Mouse (Mus musculus): ENCODE data around the gene Mbd3. TPM values are rescaled to one million over a fixed set of nuclear protein-coding genes. Genes with fewer than 3 reads are reported as not detected.
"Not testable (repeated sequence)": the region's sequence is repeated elsewhere in the genome, so short reads cannot be mapped to it uniquely, and the experiment has no call there.

Mbd3 gene
- total RNA-seq, 1 experiment from 2014 or later = 89.6 TPM

- ATAC-seq (replicated peaks in 1 of 2; ENCODE audit: insufficient read depth in 1 of 2, low FRiP score in 2 of 2, low TSS enrichment in 1 of 2, low read depth in 1 of 2, poor library complexity in 2 of 2, severe bottlenecking in 2 of 2) = peak in 1 of 2 experiments; percentile 29; a peak in 1 of 4 replicates
Measured at GRCm38 (mm10) chr10:80357994-80358639, 41.2 kb downstream of the Mbd3 start.

GRCm38 (mm10) chr10:80357336-80357735, 42.0 kb downstream of the Mbd3 start:
- ATAC-seq (replicated peaks in 1 of 2; ENCODE audit: insufficient read depth in 1 of 2, low FRiP score in 2 of 2, low TSS enrichment in 1 of 2, low read depth in 1 of 2, poor library complexity in 2 of 2, severe bottlenecking in 2 of 2) = no peak

DNA sequence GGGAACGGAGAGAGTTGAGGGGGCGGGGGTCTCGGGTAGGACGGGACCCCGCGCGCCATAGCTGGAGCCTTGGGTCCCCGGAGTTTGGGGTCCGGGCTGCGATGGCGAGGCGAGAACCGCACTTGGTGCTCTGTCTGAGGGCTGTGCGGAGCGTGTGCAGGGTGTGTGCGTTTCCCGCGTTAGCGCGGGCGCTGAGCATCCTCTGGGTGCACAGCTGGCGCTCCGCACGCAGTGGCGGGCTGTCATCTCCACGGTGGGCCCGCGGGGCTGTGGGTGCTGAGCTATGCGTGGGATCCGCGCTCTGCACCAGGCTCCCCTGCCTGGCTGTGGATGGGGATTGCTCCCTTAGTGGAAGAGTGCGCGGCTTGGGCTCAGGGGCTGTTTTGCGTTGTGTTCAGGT, 42.6 kb downstream of the Mbd3 start:
- ATAC-seq (replicated peaks in 1 of 2; ENCODE audit: insufficient read depth in 1 of 2, low FRiP score in 2 of 2, low TSS enrichment in 1 of 2, low read depth in 1 of 2, poor library complexity in 2 of 2, severe bottlenecking in 2 of 2) = no peak

- no peak for ATAC-seq (replicated peaks in 1 of 2; ENCODE audit: insufficient read depth in 1 of 2, low FRiP score in 2 of 2, low TSS enrichment in 1 of 2, low read depth in 1 of 2, poor library complexity in 2 of 2, severe bottlenecking in 2 of 2)
Measured at GRCm38 (mm10) chr10:80356001-80356682, 43.2 kb downstream of the Mbd3 start, which contains the start of gene Plk5. TSS of gene Plk5 (plus strand) at chr10:80356459.

GRCm38 (mm10) chr10:80355431-80355830, 43.9 kb downstream of the Mbd3 start:
- no peak for ATAC-seq (replicated peaks in 1 of 2; ENCODE audit: insufficient read depth in 1 of 2, low FRiP score in 2 of 2, low TSS enrichment in 1 of 2, low read depth in 1 of 2, poor library complexity in 2 of 2, severe bottlenecking in 2 of 2)

- ATAC-seq (replicated peaks in 1 of 2; ENCODE audit: insufficient read depth in 1 of 2, low FRiP score in 2 of 2, low TSS enrichment in 1 of 2, low read depth in 1 of 2, poor library complexity in 2 of 2, severe bottlenecking in 2 of 2) = no peak
Measured at GRCm38 (mm10) chr10:80352727-80353126, 46.6 kb downstream of the Mbd3 start.

DNA sequence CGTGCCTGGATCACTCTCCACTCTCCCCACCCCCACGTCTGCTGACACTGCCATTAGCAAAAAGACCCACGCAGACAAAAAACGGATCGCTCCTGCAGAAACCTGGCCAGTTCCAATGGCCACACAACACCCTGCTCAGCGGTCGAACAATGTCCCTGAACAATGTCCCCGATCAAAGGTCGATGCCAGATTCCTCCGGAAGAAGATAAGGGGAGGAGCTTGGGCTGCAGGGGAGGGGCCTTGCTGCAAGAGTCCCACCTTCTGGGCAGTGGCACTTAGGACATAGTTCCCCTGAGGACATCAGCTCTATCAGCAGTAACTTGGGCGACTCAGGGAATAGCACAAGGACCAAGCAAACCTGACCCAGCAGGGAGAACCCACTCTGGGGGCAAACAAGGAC, 47.5 kb downstream of the Mbd3 start:
- no peak for ATAC-seq (replicated peaks in 1 of 2; ENCODE audit: insufficient read depth in 1 of 2, low FRiP score in 2 of 2, low TSS enrichment in 1 of 2, low read depth in 1 of 2, poor library complexity in 2 of 2, severe bottlenecking in 2 of 2)

DNA sequence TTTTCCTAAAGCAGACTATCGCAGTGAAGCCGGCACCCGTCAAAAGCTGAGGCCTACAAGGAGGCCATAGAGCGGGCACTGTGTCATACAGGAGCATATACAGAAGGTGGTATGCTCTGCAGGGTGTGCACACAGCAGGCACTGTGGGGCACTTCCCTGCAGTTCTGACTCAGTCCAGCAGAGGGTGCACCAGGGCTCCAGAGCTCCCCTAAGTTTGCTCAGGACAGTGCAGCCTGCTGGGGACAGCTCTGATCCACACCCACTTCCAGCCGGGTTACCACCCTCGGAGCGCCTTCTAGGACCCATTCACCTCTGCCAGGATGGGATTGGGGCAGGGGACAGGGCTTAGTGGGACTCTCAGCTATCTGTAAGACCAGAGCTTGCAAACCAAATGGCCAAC, 49.1 kb downstream of the Mbd3 start:
- ATAC-seq (replicated peaks in 1 of 2; ENCODE audit: insufficient read depth in 1 of 2, low FRiP score in 2 of 2, low TSS enrichment in 1 of 2, low read depth in 1 of 2, poor library complexity in 2 of 2, severe bottlenecking in 2 of 2) = peak; percentile 85 to 87

DNA sequence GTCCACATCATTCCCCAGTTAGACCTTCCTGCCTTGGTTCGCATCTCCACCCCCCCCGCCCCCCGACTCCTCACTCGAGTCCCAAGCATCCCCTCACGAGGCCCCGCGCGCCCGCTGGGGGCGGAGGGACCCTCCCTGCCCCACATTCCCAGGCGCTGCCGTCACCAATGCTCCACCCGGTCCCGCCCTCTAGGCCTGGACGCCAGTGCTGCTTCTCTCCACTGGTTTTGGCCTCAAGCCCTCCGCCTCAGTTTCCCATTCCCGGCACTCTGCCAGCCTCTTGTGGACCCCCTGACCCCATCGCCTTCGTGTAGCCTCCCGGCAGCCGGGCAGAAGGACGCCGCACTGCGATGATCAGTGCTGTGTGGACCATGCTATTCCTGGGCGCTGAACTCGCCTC, 50.4 kb downstream of the Mbd3 start:
- ATAC-seq (replicated peaks in 1 of 2; ENCODE audit: insufficient read depth in 1 of 2, low FRiP score in 2 of 2, low TSS enrichment in 1 of 2, low read depth in 1 of 2, poor library complexity in 2 of 2, severe bottlenecking in 2 of 2) = no peak

DNA sequence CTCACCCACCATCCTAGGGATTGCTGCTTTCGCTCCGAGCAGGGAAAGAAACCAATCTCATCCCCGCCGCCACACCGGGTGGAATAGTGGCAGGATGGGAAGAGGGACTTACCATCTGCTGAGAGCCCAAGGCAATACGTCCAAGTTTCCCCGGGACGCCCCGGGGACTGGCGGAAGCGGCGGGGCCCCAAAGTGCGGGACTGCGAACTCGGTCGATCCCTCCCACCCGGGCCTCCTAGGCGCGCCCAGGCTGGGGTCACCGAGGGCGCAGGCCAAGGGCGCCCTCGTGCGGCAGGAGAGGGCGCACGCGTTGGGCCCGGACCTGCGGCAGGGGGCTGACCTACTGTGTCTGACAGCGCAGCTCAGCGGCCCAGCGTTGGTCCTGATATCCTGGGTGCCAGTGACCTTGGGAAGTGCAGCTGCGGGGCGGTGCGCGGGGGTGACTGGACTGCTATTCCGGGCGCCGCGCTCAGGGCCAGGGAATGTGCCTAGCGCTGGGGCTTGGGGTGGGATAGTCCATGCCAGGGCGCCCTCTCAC, 51.0 kb downstream of the Mbd3 start, which contains the start of gene Adamtsl5:
Gene Adamtsl5 (minus strand): TSS at position 169 of the 538 bp plus-strand sequence.
- peak in 1 of 2 experiments; percentile 43; a peak in 2 of 4 replicates for ATAC-seq (replicated peaks in 1 of 2; ENCODE audit: insufficient read depth in 1 of 2, low FRiP score in 2 of 2, low TSS enrichment in 1 of 2, low read depth in 1 of 2, poor library complexity in 2 of 2, severe bottlenecking in 2 of 2)

GRCm38 (mm10) chr10:80347514-80347967, 51.8 kb downstream of the Mbd3 start:
- no peak for ATAC-seq (replicated peaks in 1 of 2; ENCODE audit: insufficient read depth in 1 of 2, low FRiP score in 2 of 2, low TSS enrichment in 1 of 2, low read depth in 1 of 2, poor library complexity in 2 of 2, severe bottlenecking in 2 of 2)

- ATAC-seq (replicated peaks in 1 of 2; ENCODE audit: insufficient read depth in 1 of 2, low FRiP score in 2 of 2, low TSS enrichment in 1 of 2, low read depth in 1 of 2, poor library complexity in 2 of 2, severe bottlenecking in 2 of 2) = not testable (repeated sequence)
Measured at GRCm38 (mm10) chr10:80345929-80346328, 53.4 kb downstream of the Mbd3 start.

DNA sequence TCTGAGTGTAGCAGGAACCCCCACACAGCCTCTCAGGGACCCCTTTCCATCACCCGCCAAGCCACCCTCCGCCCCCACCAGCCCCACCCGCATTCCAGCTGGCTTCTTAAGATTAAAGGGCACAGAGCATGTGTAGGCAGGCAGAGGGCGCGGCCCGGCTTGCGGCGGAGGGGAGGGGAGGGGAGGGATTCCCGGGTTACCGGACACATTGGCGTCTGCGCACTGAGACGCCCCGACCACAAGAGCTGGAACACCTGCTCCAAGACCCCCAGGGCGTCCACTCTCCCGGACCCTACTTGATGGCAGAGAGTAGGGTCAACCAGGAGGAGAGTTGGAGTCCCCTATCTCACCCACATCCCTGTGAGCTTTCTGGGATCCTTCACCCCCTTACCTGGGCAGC, 54.2 kb downstream of the Mbd3 start:
- ATAC-seq (replicated peaks in 1 of 2; ENCODE audit: insufficient read depth in 1 of 2, low FRiP score in 2 of 2, low TSS enrichment in 1 of 2, low read depth in 1 of 2, poor library complexity in 2 of 2, severe bottlenecking in 2 of 2) = no peak

DNA sequence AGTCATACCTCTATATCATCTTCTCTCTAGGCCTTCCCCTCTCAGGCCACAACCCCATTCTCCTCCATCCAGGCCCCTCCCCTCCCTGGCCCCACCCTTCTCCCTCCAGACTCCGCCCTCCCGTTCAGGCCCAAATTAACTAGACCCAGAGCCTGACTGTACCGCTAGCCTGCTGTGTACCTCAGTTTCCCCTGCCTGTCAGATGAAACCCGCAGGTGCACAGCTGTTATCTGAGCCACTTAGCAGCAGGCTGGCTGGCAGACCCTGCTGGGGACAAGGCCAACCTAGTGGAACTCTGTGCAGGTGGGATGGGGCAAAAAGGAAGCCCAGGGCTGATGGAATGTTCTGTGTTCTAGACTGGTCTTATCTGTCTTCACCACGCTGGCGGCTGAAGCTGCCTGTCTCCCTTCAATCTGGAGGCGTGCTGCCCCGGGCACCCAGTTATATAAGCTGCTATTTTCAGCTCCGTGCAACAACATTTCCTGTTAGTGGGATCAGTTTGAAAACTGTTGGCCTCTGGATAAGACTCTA, 55.2 kb downstream of the Mbd3 start:
- no peak for ATAC-seq (replicated peaks in 1 of 2; ENCODE audit: insufficient read depth in 1 of 2, low FRiP score in 2 of 2, low TSS enrichment in 1 of 2, low read depth in 1 of 2, poor library complexity in 2 of 2, severe bottlenecking in 2 of 2)

GRCm38 (mm10) chr10:80343425-80343895, 55.9 kb downstream of the Mbd3 start:
- no peak for ATAC-seq (replicated peaks in 1 of 2; ENCODE audit: insufficient read depth in 1 of 2, low FRiP score in 2 of 2, low TSS enrichment in 1 of 2, low read depth in 1 of 2, poor library complexity in 2 of 2, severe bottlenecking in 2 of 2)

- ATAC-seq (replicated peaks in 1 of 2; ENCODE audit: insufficient read depth in 1 of 2, low FRiP score in 2 of 2, low TSS enrichment in 1 of 2, low read depth in 1 of 2, poor library complexity in 2 of 2, severe bottlenecking in 2 of 2) = peak; percentile 19 to 29; a peak in 2 of 4 replicates
Measured at GRCm38 (mm10) chr10:80342749-80343424, 56.5 kb downstream of the Mbd3 start.

All from hematopoietic stem cell, adult 5-6 weeks (primary cell).